Mouse (Mus musculus) embryo, embryonic 10 days (tissue): ENCODE data around the gene Flrt1.

Experiments
- DNase-seq: peaks from one replicate; pipeline ENCODE4 v3.0.0-alpha.2; 2015; ENCODE audit warnings: low spot score

Gene Flrt1

DNA sequence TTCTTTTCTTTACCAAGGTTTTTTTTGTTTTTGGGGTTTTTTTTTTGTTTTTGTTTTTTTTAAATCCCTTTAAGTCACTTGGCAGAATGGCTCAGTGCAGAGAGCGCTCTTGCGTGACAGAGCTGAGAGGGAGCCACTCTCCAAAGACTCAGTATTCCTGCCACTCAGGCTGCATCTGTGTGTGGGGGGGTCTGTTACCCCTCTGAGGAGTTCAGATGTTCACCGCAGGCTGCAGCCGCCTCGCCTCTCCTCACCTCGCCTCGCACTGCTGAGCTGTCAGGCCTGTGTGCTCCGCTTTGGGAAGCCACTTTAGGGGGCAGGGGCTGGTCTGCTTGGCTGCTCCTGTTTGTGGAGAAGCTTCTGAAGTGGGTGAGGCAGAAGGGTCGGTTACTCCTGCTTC lies at the start of gene Flrt1:
TSS of gene Flrt1 (minus strand) at position 186 of the 400 bp plus-strand sequence.
- DNase-seq, result no peak

GRCm38 (mm10) chr19:7155196-7155595 lies 49.7 kb upstream of the Flrt1 start:
- DNase-seq, result no peak

GRCm38 (mm10) chr19:7153232-7153631 lies 47.7 kb upstream of the Flrt1 start:
- no peak for DNase-seq

- DNase-seq, result no peak
Observed at GRCm38 (mm10) chr19:7151927-7152653, 46.6 kb upstream of the Flrt1 start.

DNA sequence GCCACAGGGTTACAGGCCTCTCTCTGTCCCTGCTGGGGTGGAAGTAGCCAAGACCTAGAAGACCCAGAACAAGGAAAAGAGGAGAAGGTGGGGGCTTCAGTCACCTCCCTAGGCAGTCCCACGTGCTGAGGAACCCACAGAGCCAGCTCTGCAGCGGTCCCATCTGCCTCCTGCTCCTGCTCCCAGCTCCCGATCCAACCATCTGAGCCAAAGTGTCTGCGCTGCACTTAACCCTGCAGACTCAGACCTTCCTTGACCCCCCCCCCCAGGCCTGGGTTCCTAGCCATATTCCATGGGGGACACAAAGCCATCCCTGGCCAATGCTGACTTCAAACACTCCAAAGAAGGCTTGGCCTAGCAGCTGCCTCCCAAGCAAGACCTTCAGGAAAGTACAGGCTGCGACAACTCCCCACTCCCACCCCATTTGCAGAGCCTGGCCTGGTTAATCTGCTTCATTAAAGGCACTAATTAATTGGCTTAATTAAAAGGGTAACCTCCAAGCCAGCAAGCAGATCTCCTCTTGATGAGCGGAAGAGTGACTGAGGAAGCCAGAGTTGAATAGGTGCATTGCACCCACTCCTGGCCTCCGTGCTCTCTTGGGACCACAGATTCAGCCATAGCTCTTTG lies 45.9 kb upstream of the Flrt1 start:
- no peak for DNase-seq

DNA sequence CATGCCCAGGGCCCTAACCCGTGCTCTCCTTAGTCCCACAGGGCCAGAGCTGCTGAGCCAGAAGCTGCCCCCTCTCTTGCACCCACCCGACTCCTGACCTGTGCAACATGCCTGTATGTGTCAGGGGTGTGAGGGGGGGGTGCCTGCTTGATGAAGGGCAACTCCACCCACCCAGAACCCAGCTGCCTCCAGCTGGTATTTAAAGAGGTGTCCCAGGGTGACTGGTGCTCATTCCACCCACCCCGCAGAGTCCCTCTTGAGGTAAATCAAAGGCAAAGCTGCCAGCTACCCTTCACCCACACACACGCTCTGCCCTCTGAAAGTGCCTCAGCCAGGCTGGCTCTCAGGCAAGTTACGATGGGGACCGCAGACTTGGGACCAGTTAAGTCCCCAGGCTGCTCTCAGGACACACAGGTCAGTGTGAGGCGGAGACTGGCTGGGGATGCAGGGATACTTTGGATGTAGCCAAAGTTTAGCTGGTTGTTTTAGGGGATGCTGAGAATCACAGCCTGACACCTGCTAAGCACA lies 43.7 kb upstream of the Flrt1 start:
- no peak for DNase-seq

- DNase-seq, result no peak
Observed at GRCm38 (mm10) chr19:7148541-7149085, 43.1 kb upstream of the Flrt1 start.

DNA sequence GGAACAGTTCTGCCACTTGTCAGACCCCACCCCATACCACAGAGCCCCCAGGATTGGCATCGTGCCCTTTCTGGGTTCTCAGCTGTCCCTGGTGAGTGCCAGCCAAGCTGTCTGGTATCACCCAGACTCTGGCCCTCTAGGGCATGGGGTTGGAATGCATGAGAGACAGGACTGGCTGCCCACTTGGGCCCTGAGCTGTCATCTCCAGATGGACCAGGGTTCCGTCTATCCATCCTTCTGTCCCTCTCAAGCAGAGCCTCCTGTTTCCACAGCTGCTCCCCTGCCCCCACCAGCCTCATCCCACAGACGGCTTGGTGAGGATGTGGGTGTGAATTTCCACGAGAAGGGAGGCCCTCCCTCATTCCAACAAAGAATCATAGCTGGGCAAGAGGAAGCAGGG lies 42.6 kb upstream of the Flrt1 start:
- DNase-seq, result no peak

- no peak for DNase-seq
Observed at GRCm38 (mm10) chr19:7146376-7146775, 40.8 kb upstream of the Flrt1 start.

DNA sequence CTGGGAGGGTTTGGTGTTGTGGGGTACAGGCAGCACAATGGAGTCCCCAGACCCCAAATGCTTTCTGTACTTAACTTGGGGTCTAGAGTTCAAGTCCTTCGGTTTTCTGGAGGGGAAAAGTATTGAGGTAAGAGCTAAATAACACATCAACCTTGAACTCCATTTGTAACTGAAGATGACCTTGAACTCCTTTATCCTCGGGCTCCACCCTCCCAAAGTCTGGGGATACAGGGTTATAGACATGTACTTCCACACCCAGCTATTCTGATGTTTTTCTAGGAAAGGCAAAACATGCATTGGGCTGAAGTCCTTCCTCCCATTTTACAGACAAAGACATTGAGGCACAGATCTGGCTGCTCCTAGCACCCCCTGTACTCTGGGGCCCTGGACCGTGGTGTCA lies 38.9 kb upstream of the Flrt1 start:
- DNase-seq, result no peak

DNA sequence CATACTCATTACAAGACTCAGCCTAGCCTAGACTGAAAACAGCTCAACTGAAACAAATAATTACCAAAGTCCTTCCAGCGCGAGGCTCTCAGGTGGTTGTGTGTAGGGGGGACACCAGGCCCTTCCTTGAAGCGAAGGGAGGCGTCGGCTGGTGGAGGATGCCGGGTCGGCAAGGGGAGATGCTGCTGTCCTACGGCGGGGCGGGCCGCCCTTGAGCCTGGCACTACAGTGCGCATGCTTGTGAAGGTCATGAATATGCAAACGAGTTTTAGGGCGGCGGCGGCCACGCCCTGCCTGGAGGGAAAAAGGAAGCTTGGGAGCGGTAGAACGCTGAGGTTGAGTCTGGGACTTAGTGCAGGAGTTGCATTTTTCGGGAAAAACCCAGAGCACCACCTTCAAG lies 38.3 kb upstream of the Flrt1 start:
- DNase-seq, result peak; percentile 92

DNA sequence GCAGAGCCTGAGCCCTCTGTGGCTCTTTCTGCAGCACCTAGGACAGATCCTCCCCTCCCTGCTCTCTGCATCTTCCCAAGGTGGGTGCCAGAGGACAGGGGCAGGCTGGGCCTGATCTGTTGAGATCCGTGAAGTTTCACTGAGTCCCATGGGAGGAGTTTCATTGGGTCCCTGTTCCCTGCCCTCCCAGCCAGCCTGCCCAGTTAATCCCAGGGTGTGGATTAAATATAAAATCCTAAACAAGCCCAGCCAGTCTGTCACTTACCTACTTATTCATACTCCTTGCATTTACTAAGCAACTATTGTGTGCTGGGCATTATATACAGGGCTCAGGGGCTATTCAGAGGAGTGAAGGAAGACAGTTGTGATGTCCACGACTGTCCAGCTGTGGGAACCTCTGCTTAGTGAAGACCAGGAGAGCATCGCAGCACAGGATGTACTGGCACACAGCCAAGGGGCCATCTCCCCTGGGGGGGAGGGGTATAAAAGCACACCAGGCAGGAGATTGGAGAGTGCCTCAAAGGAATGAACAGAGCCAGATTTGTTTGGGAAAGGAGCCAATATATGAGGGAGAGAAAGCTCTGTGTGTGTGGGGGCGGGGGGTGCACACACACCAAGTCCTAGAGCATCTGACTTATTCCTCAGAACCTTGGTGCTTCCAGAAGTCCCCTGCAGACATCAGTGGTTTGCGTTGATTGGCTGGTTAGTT lies 36.8 kb upstream of the Flrt1 start:
- no peak for DNase-seq

DNA sequence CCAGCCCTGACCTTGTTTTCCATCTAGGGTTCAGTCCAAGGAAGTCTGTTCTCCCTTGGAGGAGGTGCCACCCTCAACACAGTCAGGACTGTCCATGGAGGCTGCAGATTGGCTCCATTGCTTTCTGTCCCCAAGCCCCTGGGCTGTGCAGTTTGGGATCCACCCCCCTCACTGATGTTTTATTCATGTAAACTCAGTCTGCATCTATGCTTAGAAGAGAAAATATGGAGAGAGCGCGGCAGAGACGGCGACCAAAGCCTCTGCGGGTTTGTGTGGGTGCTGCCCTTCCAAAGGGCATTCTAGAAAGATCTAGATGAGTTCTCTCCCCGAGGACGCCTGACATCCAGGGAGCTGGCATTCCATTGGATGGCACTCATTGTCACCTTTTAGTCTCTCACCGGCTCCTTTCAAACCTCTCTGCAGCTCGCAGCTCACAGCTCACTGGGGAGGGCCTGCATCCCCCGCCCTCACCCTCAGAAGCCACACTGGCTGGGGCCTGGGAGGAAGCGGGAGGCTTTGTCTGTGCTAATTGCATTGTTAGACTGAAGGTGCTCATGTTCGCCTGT lies 35.4 kb upstream of the Flrt1 start:
- no peak for DNase-seq

GRCm38 (mm10) chr19:7140373-7140772 lies 34.8 kb upstream of the Flrt1 start:
- DNase-seq, result no peak

- DNase-seq, result no peak
Observed at GRCm38 (mm10) chr19:7139321-7139720, 33.8 kb upstream of the Flrt1 start.

DNA sequence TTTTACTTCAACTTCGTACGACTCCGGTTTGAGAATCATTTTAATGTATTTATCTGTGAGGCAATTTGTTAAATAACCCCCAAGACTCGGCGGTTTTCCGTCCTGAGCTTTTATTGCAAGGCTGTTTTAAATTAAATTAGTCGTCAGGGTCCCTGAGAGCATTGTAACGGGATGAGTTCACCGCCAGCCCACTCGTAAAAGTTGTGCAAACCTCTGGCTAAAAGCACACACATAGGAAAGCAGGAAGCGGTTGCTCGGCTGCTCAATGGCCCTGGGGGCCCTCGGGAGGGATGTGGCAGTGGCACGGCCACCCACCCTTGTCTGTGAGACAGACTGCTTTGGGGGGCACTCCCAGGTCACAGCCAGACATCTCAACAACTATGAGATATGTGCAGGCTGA lies 32.8 kb upstream of the Flrt1 start:
- no peak for DNase-seq

DNA sequence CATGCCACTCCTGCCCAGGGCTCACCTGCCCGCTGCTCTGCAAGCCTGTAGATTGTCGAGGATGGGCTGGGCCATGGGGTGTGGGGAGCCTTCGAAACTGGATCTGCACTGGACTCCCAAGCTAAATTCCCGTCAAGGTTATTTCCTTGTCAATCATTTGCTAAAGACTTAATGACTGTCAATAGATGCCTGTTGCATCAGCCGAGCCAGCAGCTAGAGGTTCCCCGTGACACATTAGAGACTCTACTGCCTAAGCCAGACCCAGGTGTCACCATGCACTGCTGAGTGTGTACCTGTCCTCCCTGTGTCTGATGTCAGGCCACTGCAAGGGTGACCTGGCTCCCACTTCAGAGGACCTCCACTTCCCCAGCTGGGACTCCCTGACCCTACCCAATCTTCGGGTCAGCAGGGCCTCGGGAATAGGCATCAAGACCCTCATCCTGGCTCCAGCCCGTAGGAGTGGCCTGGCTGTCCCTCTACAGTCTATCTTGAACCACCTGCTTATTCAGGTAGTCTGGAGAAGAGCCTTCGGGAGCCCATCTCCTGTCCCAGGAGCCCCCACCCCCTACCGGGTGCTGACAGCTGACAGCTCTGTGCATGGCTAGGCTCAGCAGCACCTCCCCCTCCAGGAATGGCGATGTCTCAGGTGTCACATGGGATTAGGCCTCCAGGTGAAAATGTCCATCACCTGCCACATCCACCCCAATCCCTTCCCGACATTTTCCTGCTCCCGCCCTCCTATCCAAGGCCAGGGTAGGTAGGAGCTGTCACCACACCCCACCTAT lies 31.4 kb upstream of the Flrt1 start:
- DNase-seq, result peak; percentile 10

DNA sequence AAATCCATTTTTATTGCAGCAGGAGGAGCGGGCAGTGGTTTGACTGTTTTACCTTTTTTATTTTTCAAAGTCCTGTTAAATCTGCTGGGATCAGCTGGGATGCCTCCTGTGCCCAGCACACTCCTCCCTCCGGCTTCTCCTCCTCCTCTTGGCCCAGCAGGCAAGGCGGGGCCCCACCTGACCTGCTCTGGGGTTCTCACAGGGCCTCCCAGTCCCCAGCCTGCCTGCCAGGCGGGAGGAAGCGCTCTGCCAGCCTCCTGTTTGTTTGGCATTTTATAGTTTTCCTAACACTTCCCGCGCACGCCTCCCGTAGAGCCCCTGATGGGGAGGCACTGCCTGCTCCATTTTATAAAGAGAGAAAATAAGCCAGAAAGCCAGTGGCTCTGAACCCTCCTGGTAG lies 30.5 kb upstream of the Flrt1 start:
- no peak for DNase-seq

- peak; percentile 60 for DNase-seq
Observed at GRCm38 (mm10) chr19:7135525-7135924, 30.0 kb upstream of the Flrt1 start.

- peak; percentile 52 for DNase-seq
Observed at GRCm38 (mm10) chr19:7134631-7135091, 29.1 kb upstream of the Flrt1 start.

GRCm38 (mm10) chr19:7133436-7133835 lies 27.9 kb upstream of the Flrt1 start:
- no peak for DNase-seq
